Mouse (Mus musculus) G1E (cell line): ENCODE results near the gene Arhgap5. TPM values are rescaled to one million over a fixed set of nuclear protein-coding genes. Genes with fewer than 3 reads are reported as not detected.

Experiments
- ATAC-seq: 2 replicates; pipeline ENCODE4 v1.8.0; 2016; ENCODE audit warnings: mild to moderate bottlenecking; ENCODE audit not compliant: insufficient number of reproducible peaks, poor library complexity, low FRiP score, severe bottlenecking; ENCODE audit errors: extremely low read depth
- DNase-seq: peaks from one replicate; pipeline ENCODE4 v3.0.0; 2012; ENCODE audit warnings: low spot score
- H3K27me3 ChIP-seq: 2 replicates; pipeline ENCODE4 v1.6.1; 2012; ENCODE audit warnings: mild to moderate bottlenecking, low read length, inconsistent platforms; ENCODE audit not compliant: insufficient read depth
- H3K36me3 ChIP-seq: replicated peaks from 2 replicates; pipeline ENCODE3; 2012; ENCODE audit warnings: mild to moderate bottlenecking, inconsistent platforms
- H3K4me1 ChIP-seq: 2 replicates; pipeline ENCODE4 v1.6.1; 2012; ENCODE audit warnings: low read depth, low read length, inconsistent platforms, mixed read lengths; ENCODE audit not compliant: insufficient read depth
- H3K4me3 ChIP-seq: 2 replicates; pipeline ENCODE4 v1.5.1; 2012; ENCODE audit warnings: low read depth, mild to moderate bottlenecking, inconsistent platforms, low read length, moderate library complexity, mixed read lengths
- H3K9me3 ChIP-seq: replicated peaks from 2 replicates; pipeline ENCODE4 v1.6.1; 2012; ENCODE audit warnings: inconsistent platforms
- CTCF ChIP-seq: IDR thresholded peaks from 2 replicates; pipeline ENCODE4 v1.5.1; 2012; ENCODE audit warnings: low read depth, low read length, inconsistent platforms, mixed read lengths
- GATA1 ChIP-seq: IDR thresholded peaks from 2 replicates; pipeline ENCODE4 v1.6.1; 2012; ENCODE audit warnings: borderline replicate concordance, low read length, inconsistent platforms, mixed read lengths
- GATA2 ChIP-seq: IDR thresholded peaks from 2 replicates; pipeline ENCODE4 v1.6.1; 2012; ENCODE audit warnings: low read depth, low read length, inconsistent platforms, borderline replicate concordance
- POLR2AphosphoS5 ChIP-seq: IDR thresholded peaks from 2 replicates; pipeline ENCODE4 v1.6.1; 2012; ENCODE audit warnings: low read depth, low read length, inconsistent platforms; ENCODE audit not compliant: insufficient replicate concordance
- TAL1 ChIP-seq: conservative IDR thresholded peaks from 2 replicates; pipeline ENCODE4 v1.6.1; 2012; ENCODE audit warnings: low read depth, low read length, inconsistent platforms, mixed read lengths
- polyA plus RNA-seq: library from polyadenylated mRNA; stranded (reverse); fragments of >175 nt; gene quantifications from 2 replicates; pipeline ENCODE4 v1.2.3, GENCODE M21; 2012
- total RNA-seq, 2 experiments: library from RNA; stranded (forward) in 1 of 2; stranded (reverse) in 1 of 2; fragments of 200-1000 nt in 1 of 2; fragments of >200 nt in 1 of 2; fragmentation: Nextera tagmentation in 1 of 2; gene quantifications; 2 replicates each; pipeline ENCODE4 v1.2.3; 2014 to 2017

Arhgap5 gene
- total and polyA plus RNA-seq, 3 experiments, result 0.16 TPM; not detected in 2

DNA sequence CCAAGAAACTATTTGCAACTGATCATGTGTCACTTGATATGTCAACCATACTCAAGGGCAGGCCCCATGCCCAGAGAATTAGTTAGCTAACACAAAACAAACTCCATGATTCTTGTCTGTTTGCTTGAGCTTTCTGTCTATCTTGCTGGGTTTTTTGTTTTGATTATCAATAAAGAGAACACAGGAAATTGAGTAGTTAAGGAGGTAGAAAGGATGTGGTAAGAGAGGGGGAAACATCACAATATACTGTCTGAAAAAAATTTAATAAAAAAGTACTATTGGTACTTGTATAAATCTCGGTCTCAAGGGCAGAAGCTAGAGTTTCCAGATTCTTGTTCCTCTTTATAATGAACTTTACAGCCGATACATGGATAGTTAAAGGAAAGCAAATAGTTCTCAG is 20.9 kb downstream of the Arhgap5 start:
- H3K36me3 ChIP-seq, result no peaks in the 10 kb centered on the region
- no peaks in the 10 kb centered on the region for H3K27me3 ChIP-seq
- H3K4me3 ChIP-seq, result no peak overlapping the region
- H3K9me3 ChIP-seq, result no peaks in the 10 kb centered on the region
- TF ChIP-seq POLR2AphosphoS5 (no peak), GATA2 (no peak), GATA1 (no peak), CTCF (no peak), TAL1 (no peak)
- ATAC-seq, result no peak
- DNase-seq, result no peak
- H3K4me1 ChIP-seq, result no peaks in the 10 kb centered on the region

DNA sequence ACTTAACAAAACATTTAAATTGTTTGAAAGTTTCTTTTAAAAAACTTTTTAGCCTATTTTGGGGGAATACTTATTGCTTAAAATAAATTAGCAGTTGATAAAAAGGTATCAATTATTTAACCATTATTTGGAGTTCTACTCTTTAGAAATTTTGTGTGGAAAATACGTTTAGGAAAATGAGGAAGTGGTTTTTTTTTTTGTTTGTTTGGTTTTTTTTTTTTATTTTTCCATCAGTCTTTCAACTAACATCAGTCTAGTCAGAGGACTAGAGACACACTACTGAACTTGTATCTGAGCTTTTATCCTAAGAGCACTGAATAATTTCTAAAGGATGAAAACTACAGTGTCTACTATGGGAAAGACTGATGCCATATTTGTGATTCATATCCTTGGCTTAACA is 21.7 kb downstream of the Arhgap5 start:
- ATAC-seq (no peak), DNase-seq (no peak)
- Histone ChIP-seq H3K9me3 (no peaks in the 10 kb centered on the region), H3K36me3 (no peaks in the 10 kb centered on the region), H3K4me3 (no peak overlapping the region), H3K27me3 (no peaks in the 10 kb centered on the region), H3K4me1 (no peaks in the 10 kb centered on the region)
- no peak for TF ChIP-seq CTCF
- no peak for TF ChIP-seq TAL1
- no peak for TF ChIP-seq GATA2
- TF ChIP-seq GATA1, result no peak
- TF ChIP-seq POLR2AphosphoS5, result no peak

DNA sequence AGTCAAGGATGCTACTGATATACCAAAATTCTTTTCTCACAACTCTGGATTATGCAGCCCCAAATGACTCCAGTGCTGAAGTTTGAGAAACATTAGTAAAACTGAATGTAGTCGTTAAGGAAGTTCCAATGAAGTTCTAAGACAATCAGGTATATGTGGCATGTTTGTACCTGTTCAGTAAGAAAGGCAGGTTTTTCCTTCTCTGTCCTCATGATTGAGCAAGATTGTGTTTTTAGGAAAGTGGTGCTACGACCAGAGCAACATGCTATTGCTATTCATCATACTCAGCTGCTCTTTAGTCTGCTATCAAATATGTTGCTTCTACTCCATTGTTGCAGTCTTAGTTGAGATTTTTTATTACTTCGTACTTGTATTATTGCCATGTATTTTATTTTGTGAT is 26.0 kb downstream of the Arhgap5 start:
- H3K27me3 ChIP-seq, result no peaks in the 10 kb centered on the region
- H3K36me3 ChIP-seq, result no peaks in the 10 kb centered on the region
- no peaks in the 10 kb centered on the region for H3K9me3 ChIP-seq
- TF ChIP-seq GATA2 (no peak), POLR2AphosphoS5 (no peak), TAL1 (no peak)
- no peaks in the 10 kb centered on the region for H3K4me1 ChIP-seq
- H3K4me3 ChIP-seq, result no peak overlapping the region
- no peak for ATAC-seq
- DNase-seq, result no peak

DNA sequence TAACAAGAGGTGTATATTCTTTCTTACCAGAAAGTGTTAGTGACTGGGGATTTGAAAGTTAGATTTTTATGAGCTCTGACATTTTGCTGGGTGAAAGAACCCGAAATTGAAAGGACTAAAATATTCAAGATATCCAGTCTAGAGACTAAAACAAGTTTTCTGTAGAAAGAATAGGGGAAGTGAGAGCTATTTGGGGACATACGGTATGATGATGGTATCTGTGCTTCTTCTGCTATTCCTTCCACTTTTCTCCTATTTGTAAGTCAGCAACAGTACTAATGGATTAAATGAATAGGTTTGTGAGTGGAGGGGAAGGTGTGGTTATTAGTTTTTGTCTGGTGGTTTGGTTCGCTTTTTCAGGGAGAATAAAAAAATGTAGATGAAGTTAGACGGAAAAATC is 37.5 kb downstream of the Arhgap5 start:
- Histone ChIP-seq H3K9me3 (no peaks in the 10 kb centered on the region), H3K27me3 (no peaks in the 10 kb centered on the region), H3K4me1 (no peaks in the 10 kb centered on the region), H3K4me3 (no peak overlapping the region), H3K36me3 (no peaks in the 10 kb centered on the region)
- DNase-seq, result no peak
- no peak for ATAC-seq
- no peak for TF ChIP-seq TAL1
- TF ChIP-seq GATA1, result no peak
- TF ChIP-seq CTCF, result no peak
- no peak for TF ChIP-seq GATA2
- no peak for TF ChIP-seq POLR2AphosphoS5

DNA sequence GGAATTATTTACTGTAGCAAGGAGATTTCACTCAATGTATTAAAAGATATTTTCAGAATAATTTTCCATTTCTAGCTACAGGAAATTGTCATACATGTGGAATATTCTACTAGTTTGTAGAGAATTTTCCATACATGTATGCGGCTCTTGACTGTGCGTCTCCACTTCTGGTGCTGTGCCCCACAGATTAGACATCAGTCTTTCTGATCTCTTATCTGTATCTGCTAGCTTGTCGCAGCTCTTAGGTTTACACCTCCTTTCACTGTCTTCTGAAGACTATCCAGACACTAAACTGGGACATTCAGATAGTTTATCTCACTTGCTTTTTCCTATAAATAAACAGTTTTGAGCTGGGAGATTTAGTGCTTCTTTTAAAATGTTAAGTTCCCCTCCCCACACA is 40.8 kb downstream of the Arhgap5 start:
- ATAC-seq, result no peak
- no peaks in the 10 kb centered on the region for H3K9me3 ChIP-seq
- H3K36me3 ChIP-seq, result no peaks in the 10 kb centered on the region
- no peak overlapping the region for H3K4me3 ChIP-seq
- no peak for TF ChIP-seq GATA2
- no peaks in the 10 kb centered on the region for H3K27me3 ChIP-seq
- no peaks in the 10 kb centered on the region for H3K4me1 ChIP-seq
- DNase-seq, result no peak

DNA sequence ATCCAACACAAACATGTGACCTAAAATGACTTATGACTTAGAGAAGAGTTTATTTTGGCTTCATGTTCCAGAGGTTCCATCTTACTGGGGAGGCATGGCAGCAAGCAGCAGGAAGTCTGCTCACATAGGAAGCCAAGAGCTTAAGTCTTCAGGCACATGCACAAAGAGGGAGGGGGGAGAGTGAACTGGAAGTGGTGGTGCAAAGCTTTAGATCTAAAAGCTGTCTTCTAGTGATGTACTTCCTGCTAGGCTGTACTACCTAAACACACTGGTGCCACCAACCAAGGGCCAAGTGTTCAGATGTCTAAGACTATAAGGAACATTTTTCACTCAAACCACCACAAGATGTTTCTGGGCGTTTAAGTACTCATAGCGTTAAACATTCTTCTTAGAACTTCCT is 48.3 kb downstream of the Arhgap5 start:
- ATAC-seq (no peak), DNase-seq (no peak)
- H3K36me3 ChIP-seq, result no peaks in the 10 kb centered on the region

DNA sequence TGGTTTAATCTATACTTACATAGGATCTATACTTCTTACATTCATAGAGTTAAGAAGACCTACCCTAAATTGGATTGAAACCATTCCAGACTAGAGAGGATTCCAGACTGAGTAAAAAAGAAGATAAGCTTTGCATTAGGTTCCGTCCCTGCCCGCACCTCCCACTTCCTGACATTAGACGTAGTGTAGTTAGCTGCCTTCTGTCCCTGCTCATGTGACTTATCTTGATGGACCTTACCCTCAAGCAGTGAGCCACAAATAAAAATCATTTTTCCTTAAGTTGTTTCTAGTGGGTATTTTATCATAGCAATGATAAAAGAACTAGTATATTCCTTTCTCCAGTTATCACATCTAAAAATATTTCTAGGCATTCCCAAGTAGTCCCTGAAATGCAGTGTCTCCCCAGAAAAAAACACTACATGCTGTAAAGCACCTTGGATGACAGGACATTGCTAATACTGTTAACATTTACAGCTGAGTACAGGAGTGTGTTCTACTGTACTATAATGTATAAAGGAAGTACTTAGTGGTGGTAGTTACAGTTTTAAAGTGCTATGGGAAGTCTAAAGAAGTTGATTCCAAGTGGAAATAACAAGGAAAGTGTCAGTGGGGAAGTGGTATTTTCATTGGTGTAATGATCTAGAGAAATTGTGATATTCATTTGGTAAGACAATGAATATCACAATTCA is 51.6 kb downstream of the Arhgap5 start:
- no peak for ATAC-seq
- no peak overlapping the region for H3K4me3 ChIP-seq
- no peaks in the 10 kb centered on the region for H3K9me3 ChIP-seq
- no peaks in the 10 kb centered on the region for H3K27me3 ChIP-seq
- DNase-seq, result no peak
- no peaks in the 10 kb centered on the region for H3K36me3 ChIP-seq
- no peaks in the 10 kb centered on the region for H3K4me1 ChIP-seq
- no peak for TF ChIP-seq GATA2
- TF ChIP-seq CTCF, result no peak
- no peak for TF ChIP-seq GATA1
- TF ChIP-seq TAL1, result no peak
- no peak for TF ChIP-seq POLR2AphosphoS5

More for the DNA sequence above, 48.3 kb downstream of the Arhgap5 start:
- no peaks in the 10 kb centered on the region for H3K4me1 ChIP-seq
- H3K4me3 ChIP-seq, result no peak overlapping the region
- H3K27me3 ChIP-seq, result no peaks in the 10 kb centered on the region
- H3K9me3 ChIP-seq, result no peaks in the 10 kb centered on the region
- TF ChIP-seq GATA1 (no peak), TAL1 (no peak), POLR2AphosphoS5 (no peak), CTCF (no peak), GATA2 (no peak)
